Mouse (Mus musculus): ENCODE measurements around the gene Cyp2b19.
"Not testable (repeated sequence)": the region's sequence is repeated elsewhere in the genome, so short reads cannot be mapped to it uniquely, and the experiment has no call there.

The Cyp2b19 gene

DNA sequence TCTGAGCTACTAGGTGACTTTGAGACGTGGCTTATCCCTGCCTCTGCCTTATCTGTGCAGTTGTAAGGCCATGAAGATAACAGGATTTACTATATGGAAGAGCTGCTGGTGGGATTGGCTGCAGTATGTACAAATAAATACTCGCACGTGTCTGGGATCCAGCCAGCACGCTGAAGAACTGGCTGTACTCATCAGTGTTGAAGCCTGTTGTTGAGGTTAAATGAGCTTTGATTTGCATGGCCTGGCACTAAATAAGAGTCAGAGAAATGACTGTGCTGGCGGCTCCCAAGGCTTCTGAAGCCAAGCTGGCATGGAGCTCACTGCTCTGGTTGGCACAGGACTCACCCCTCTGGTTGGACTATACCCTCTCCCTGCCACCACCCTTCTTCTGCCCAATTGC, 26.2 kb downstream of the Cyp2b19 start:
- Histone ChIP-seq H3K27me3 (ENCODE audit: control insufficient read depth, insufficient read depth, low read length, poor library complexity, severe bottlenecking) (no peaks in the 10 kb centered on the region), H3K36me3 (ENCODE audit: control insufficient read depth, insufficient read depth, low read length, poor library complexity, severe bottlenecking) (no peaks in the 10 kb centered on the region)
- no peak for DNase-seq (ENCODE audit: low read depth, low spot score)

- not testable (repeated sequence) for H3K27me3 ChIP-seq (ENCODE audit: control insufficient read depth, insufficient read depth, low read length, poor library complexity, severe bottlenecking); H3K36me3 ChIP-seq (ENCODE audit: control insufficient read depth, insufficient read depth, low read length, poor library complexity, severe bottlenecking); DNase-seq (ENCODE audit: low read depth, low spot score)
Measured at GRCm38 (mm10) chr7:26786013-26786412, 29.1 kb downstream of the Cyp2b19 start.

DNA sequence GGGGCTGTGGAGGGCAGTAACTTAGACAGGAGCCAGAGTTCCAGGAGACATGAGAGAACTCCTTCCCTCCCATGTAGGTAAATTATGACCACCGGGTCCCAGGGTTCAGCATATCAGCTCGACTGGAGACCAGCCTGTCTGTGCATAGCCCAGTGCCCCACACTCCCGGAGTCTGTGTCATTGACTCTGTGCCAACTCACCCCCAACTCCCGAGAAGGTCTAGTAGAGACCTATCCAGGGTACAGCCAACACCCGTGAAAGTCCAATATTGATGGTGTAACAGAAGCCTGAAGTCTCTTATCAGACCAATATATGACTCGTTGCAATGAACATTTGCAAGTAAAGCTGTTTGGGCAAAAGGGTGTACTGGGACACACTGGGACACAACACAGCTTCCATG, 33.0 kb downstream of the Cyp2b19 start:
- H3K27me3 ChIP-seq (ENCODE audit: control insufficient read depth, insufficient read depth, low read length, poor library complexity, severe bottlenecking) = no peaks in the 10 kb centered on the region
- H3K36me3 ChIP-seq (ENCODE audit: control insufficient read depth, insufficient read depth, low read length, poor library complexity, severe bottlenecking) = no peaks in the 10 kb centered on the region
- DNase-seq (ENCODE audit: low read depth, low spot score) = no peak

GRCm38 (mm10) chr7:26800104-26800503, 43.2 kb downstream of the Cyp2b19 start:
- Histone ChIP-seq H3K27me3 (ENCODE audit: control insufficient read depth, insufficient read depth, low read length, poor library complexity, severe bottlenecking) (no peaks in the 10 kb centered on the region), H3K36me3 (ENCODE audit: control insufficient read depth, insufficient read depth, low read length, poor library complexity, severe bottlenecking) (no peaks in the 10 kb centered on the region)
- no peak for DNase-seq (ENCODE audit: low read depth, low spot score)

DNA sequence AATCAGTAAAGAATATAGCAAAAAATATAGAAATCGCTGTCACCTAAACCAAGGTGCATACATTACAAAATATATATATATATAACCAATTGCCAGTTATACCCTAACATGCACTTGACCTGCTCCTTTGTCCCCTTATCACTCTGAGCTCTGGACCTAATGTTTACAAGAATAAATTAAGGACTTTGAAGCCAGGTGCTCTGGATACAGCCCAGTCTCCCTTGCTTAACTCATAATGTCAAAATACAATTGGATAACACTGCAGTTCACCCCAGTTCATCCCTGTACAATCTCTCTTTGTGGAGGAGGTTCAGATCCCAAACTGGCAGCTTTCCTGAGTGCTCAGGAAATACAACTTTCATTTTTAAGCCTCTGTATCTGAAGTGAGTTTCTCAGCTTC, 44.1 kb downstream of the Cyp2b19 start:
- no peak for DNase-seq (ENCODE audit: low read depth, low spot score)
- Histone ChIP-seq H3K27me3 (ENCODE audit: control insufficient read depth, insufficient read depth, low read length, poor library complexity, severe bottlenecking) (no peaks in the 10 kb centered on the region), H3K36me3 (ENCODE audit: control insufficient read depth, insufficient read depth, low read length, poor library complexity, severe bottlenecking) (no peaks in the 10 kb centered on the region)

- H3K36me3 ChIP-seq (ENCODE audit: control insufficient read depth, insufficient read depth, low read length, poor library complexity, severe bottlenecking) = no peaks in the 10 kb centered on the region
- no peaks in the 10 kb centered on the region for H3K27me3 ChIP-seq (ENCODE audit: control insufficient read depth, insufficient read depth, low read length, poor library complexity, severe bottlenecking)
- DNase-seq (ENCODE audit: low read depth, low spot score) = no peak
Measured at GRCm38 (mm10) chr7:26808592-26808991, 51.6 kb downstream of the Cyp2b19 start, which contains the start of gene Cyp2g1. Gene Cyp2g1, plus strand, starts transcription at chr7:26808892.

Measured in splenic B cell, adult 2 months (primary cell).